Mouse (Mus musculus) erythroblast, embryonic 14.5 days (primary cell): ENCODE data around the gene Hoxb6.

Source experiments
- GATA1 ChIP-seq: IDR thresholded peaks from 2 replicates; pipeline ENCODE4 v1.6.1; 2012; ENCODE audit warnings: low read length, inconsistent platforms, mixed read lengths
- TAL1 ChIP-seq: IDR thresholded peaks from 3 replicates; pipeline ENCODE4 v1.6.1; 2012; ENCODE audit warnings: low read length, inconsistent platforms, mixed read lengths

DNA sequence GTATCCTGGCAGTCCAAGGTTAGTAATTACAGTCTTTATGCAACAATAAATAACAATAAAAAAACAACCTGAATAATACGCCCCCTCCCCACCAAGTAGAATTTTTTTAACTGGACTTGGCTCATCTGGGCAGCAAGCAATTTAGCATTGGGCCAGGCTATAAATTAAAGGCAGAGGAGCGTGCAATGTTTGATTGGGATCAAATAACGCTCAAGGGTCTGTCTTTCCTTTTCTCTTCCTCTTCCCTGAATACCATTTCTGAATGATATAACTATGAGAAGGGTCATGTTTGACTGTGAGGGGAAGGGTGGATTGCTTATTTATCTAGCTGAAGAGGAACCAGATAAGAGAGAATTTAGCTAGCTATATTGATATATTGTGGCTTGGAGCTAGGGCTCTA is 56.7 kb downstream of the Hoxb6 start:
- TF ChIP-seq GATA1 (no peak), TAL1 (no peak)
